Mouse (Mus musculus) duodenum, adult 2 months (tissue): ENCODE data around the gene Tjap1. TPM values are rescaled to one million over a fixed set of nuclear protein-coding genes. Genes with fewer than 3 reads are reported as not detected.

Experiments used
- polyA plus RNA-seq: library from polyadenylated mRNA; depleted of rRNA; stranded (reverse); fragments of >200 nt; gene quantifications from 2 replicates; pipeline ENCODE4 v1.2.3, GENCODE M21; 2012; ENCODE audit warnings: low replicate concordance; rRNA removed

Gene Tjap1
- 85.8 and 90.0 TPM in 2 replicates for polyA plus RNA-seq

GRCm38 (mm10) chr17:46282483-46283123, at the start of gene Tjap1:
TSS of gene Tjap1 (minus strand) at chr17:46283026.

GRCm38 (mm10) chr17:46327906-46328534, 45.2 kb upstream of the Tjap1 start, which contains the start of gene Abcc10:
TSS of gene Abcc10 (minus strand) at chr17:46328352.

GRCm38 (mm10) chr17:46297364-46298219, 14.8 kb upstream of the Tjap1 start, which contains the start of gene Dlk2:
TSS of gene Dlk2 (plus strand) at chr17:46297421.

GRCm38 (mm10) chr17:46253452-46254084, 29.3 kb downstream of the Tjap1 start, which contains the start of gene Lrrc73:
TSS of gene Lrrc73 (plus strand) at chr17:46253531.

DNA sequence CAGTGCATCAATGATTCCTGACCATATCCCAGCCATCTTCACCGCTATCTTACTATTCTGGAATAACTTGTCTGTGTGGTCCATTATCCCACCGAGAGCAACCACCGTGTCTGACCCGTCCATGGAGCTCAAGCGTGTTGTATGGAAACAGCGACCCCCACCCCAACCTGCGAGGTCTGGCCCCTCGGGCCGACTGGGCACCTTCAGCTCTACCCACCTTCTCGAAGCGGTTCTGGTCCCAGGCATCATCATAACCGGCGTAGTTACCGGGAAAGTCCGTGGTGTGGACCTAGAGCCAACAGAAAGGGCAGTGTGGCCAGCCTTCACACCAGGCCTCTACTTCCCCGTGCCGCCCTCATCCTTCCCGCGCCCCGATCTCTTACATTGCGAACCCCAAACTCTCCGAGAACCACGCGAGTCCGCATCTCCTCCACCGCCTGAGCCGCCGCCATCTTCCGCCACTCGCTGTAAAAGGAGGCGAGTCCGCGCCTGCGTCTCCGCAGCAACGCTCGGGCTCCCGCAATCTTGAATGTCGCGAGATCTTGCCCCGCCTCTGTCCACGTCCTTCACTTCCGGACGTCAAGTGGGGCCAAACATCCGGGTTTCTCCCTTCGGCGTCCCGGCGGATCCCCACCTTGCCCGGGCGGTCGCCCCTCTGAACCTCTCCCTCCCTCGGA, 35.2 kb downstream of the Tjap1 start, which contains the start of the genes Polr1c and Yipf3:
Gene Polr1c (minus strand): TSS at position 543 of the 677 bp plus-strand sequence.
Gene Yipf3 (plus strand): TSS at position 569 of the 677 bp plus-strand sequence.

Other genes with a start within 250 kb of the Tjap1 start
- 17.1 and 19.4 TPM in 2 replicates for gene Mrps18a, start 172.0 kb downstream of the Tjap1 start, polyA plus RNA-seq
- 2.2 and 4.9 TPM in 2 replicates for gene Rsph9, start 138.8 kb downstream of the Tjap1 start, polyA plus RNA-seq
- 12.1 and 19.8 TPM in 2 replicates for gene Mad2l1bp, start 129.5 kb downstream of the Tjap1 start, polyA plus RNA-seq
- 93.2 and 135 TPM in 2 replicates for gene Gtpbp2, start 122.0 kb downstream of the Tjap1 start, polyA plus RNA-seq
- gene Polh, start 80.4 kb downstream of the Tjap1 start, polyA plus RNA-seq, result 0.92 and 1.5 TPM in 2 replicates
- gene Xpo5, start 80.2 kb downstream of the Tjap1 start, polyA plus RNA-seq, result 5.5 and 7.3 TPM in 2 replicates
- gene Polr1c, start 35.0 kb downstream of the Tjap1 start, polyA plus RNA-seq, result 19.3 and 22.3 TPM in 2 replicates
- 255 and 304 TPM in 2 replicates for gene Yipf3, start 34.9 kb downstream of the Tjap1 start, polyA plus RNA-seq
- 1.0 and 2.1 TPM in 2 replicates for gene Lrrc73, start 29.5 kb downstream of the Tjap1 start, polyA plus RNA-seq
- gene Dlk2, start 14.4 kb upstream of the Tjap1 start, polyA plus RNA-seq, result 0.48 and 0.71 TPM in 2 replicates
- 38.3 and 51.7 TPM in 2 replicates for gene Abcc10, start 45.3 kb upstream of the Tjap1 start, polyA plus RNA-seq
- gene Zfp318, start 100.7 kb upstream of the Tjap1 start, polyA plus RNA-seq, result 1.4 and 3.3 TPM in 2 replicates
- gene Crip3, start 145.9 kb upstream of the Tjap1 start, polyA plus RNA-seq, result 0.50 and 0.51 TPM in 2 replicates
- not detected in 2 replicates for gene Slc22a7, start 155.4 kb upstream of the Tjap1 start, polyA plus RNA-seq
- gene Ttbk1, start 204.6 kb upstream of the Tjap1 start, polyA plus RNA-seq, result 0.14 and 0.37 TPM in 2 replicates
- 2.9 and 3.5 TPM in 2 replicates for gene Dnph1, start 213.7 kb upstream of the Tjap1 start, polyA plus RNA-seq